Mouse (Mus musculus) erythroblast, embryonic 14.5 days (primary cell): Measurements from ENCODE around the gene Arsb.

Source experiments
- GATA1 ChIP-seq: IDR thresholded peaks from 2 replicates; pipeline ENCODE4 v1.6.1; 2012; ENCODE audit warnings: low read length, inconsistent platforms, mixed read lengths
- TAL1 ChIP-seq: IDR thresholded peaks from 3 replicates; pipeline ENCODE4 v1.6.1; 2012; ENCODE audit warnings: low read length, inconsistent platforms, mixed read lengths

DNA sequence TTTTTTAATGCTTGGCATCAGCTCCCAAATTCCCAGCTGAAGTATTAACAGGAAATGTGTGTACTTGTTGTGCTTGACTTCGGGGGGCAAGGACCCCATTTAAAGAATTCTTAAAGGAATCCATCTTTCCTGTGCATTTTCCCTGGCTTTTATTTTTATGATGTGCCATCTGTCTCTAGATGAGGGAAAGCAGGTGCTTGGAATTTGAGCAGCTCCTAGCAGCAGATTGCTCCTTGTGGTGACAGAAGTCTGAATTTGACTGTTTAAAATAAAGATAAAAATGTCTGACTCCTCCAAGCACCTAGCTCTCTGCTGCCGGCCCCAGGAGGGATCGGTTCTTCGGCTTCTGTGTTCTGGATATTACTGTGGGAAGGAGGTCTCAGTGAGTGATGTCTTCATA, 49.5 kb upstream of the Arsb start:
- no peak for TF ChIP-seq TAL1
- no peak for TF ChIP-seq GATA1
